Mouse (Mus musculus): ENCODE results near the gene Akt1s1.
"Not testable (repeated sequence)": the region's sequence is repeated elsewhere in the genome, so short reads cannot be mapped to it uniquely, and the experiment has no call there.

The Akt1s1 gene

DNA sequence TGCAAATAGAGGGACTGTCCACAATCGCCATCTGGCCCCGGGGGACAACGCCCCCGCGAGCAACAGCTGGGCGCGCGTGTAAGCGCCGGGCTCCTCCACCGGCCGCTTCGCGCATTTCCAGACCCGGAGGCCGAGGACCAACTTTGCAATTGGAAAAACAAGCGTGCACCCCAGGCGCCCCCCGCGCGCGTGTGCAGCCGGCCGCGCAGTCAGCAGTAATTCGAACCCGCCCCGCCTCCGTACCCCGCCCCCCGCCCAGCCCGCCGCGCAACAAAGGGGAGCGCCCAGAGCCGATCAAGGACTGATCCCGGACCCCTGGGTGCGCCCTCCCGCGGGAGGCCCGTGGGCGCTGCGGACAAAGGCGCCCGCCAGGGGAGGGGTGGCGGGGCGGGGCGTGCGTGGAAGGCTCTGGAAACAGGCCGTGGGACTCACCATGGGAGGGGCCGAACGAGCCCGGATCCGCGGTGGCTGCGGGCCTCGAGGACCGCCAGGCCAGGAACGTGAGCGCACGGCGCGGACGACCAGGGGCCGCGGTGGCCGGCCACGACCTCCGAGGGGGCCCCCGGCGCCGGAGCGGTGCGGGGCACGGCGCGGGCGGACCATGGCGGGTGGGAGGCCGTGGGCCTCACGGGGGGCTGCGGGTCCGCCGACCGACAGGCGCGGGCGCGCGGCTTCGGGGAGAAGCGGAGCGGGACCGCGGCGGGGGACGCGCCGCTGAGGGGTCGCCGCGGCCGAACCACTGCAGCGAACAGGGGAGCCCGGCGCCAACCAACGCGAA lies 20.3 kb downstream of the Akt1s1 start:
- DNase-seq (ENCODE audit: low spot score in 2 of 2) = peak in 1 of 2 experiments; percentile 62

GRCm38 (mm10) chr7:44869697-44870528 lies 21.1 kb downstream of the Akt1s1 start, which contains the start of gene Ptov1:
Ptov1 (minus strand) TSS chr7:44869788.
- DNase-seq (ENCODE audit: low spot score in 2 of 2) = peak; percentile 92 to 97

- no peak for DNase-seq (ENCODE audit: low spot score in 2 of 2)
Measured at GRCm38 (mm10) chr7:44870614-44871013, 21.8 kb downstream of the Akt1s1 start.

GRCm38 (mm10) chr7:44871181-44871580 lies 22.4 kb downstream of the Akt1s1 start:
- no peak for DNase-seq (ENCODE audit: low spot score in 2 of 2)

DNA sequence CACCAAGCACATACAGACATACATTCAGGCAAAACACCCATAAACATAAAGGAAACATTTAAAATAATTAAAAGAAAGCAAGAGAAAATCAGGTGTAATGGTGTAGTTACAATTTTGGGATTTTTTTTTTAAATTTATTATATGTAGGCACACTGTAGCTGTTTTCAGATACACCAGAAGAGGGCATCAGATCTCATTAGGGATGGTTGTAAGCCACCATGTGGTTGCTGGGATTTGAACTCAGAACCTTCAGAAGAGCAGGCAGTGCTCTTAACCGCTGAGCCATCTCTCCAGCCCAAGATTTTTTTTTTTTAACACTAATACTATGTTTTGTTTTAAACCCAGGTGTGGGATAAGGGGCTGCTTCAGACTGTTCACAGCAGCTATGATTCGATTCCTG lies 23.0 kb downstream of the Akt1s1 start:
- DNase-seq (ENCODE audit: low spot score in 2 of 2) = not testable (repeated sequence)

DNA sequence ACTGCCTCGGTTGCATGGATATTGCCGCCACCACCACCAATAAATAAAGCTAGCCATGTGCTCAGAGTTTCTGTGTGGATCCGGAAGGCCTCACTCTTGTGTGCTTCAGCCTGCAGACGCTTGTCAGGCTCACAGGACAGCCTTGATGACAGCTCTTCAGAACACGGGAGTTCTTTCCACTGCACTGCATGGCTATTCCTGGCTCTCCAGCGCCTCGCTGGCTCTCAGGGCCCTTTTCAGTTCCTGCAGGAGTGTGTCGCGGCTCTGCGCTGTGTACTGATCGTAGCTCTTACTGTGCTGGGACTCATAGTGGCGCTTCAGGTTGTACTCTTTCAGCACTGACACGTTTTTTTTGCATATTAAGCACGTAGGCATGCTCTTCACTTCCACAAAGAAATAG lies 29.0 kb downstream of the Akt1s1 start:
- no peak for DNase-seq (ENCODE audit: low spot score in 2 of 2)

DNA sequence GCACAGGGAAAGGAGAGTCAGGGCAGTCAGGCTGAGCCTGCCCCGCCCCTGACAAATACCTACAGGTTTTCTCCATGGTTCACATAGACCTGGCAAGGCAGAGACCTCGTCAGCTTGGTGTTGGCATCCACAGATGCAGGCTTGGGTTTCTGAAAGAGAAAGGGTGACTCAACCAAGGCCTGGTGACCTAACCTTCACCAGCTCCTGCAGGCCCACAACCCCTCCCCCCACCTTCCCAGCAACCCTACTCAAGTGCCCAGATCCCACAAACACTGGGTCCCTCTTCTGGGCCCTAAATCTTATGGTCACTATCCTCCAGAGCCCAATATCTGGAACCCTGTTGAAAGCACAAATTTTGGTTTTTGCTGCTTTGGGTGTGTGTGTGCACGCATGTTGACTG lies 34.2 kb downstream of the Akt1s1 start:
- no peak for DNase-seq (ENCODE audit: low spot score in 2 of 2)

- DNase-seq (ENCODE audit: low spot score in 2 of 2) = no peak
Measured at GRCm38 (mm10) chr7:44884637-44885036, 35.8 kb downstream of the Akt1s1 start.

GRCm38 (mm10) chr7:44886964-44887363 lies 38.2 kb downstream of the Akt1s1 start:
- DNase-seq (ENCODE audit: low spot score in 2 of 2) = no peak

- DNase-seq (ENCODE audit: low spot score in 2 of 2) = no peak
Measured at GRCm38 (mm10) chr7:44888256-44889105, 39.7 kb downstream of the Akt1s1 start.

- DNase-seq (ENCODE audit: low spot score in 2 of 2) = no peak
Measured at GRCm38 (mm10) chr7:44890180-44890579, 41.4 kb downstream of the Akt1s1 start.

DNA sequence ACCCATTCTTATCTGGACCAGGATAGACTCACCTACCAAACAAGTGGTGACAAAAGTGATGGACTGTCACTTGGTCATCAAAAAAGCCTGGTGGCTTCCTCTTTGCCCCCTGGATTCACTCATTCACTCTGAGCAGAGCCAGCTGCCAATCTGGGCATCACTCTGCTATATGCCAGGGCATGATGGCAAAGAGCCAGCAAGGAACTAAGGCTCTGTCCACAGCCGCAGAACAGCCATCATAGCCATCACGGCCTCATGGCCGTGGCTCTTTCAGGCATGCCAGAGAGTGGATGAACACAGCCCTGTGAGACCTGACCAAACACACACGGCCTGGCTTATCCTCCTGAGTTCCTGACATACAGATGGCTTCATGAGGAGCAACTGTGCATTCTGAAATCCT lies 41.9 kb downstream of the Akt1s1 start:
- no peak for DNase-seq (ENCODE audit: low spot score in 2 of 2)

DNA sequence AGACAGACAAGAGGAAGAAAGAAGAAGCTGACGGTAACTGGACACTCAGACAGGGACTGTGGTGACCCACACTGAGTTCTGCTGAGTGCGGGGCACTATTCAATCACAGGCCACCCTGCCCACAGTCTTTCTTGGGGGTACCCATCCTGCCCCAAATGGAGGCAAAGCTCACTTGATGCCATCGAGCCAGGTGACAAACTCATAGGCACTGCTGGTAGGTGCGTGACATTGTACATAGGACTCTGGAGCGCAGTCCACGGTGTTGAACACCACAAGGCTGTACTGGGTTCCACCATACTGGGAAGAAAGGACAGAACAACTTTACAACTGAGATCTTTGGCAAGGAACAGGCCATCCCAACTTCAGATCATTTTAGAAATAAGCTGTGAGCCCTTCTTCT lies 42.8 kb downstream of the Akt1s1 start:
- no peak for DNase-seq (ENCODE audit: low spot score in 2 of 2)

GRCm38 (mm10) chr7:44892276-44892921 lies 43.6 kb downstream of the Akt1s1 start, which contains the start of gene Med25:
Med25 (minus strand) TSS chr7:44892712.
- DNase-seq (ENCODE audit: low spot score in 2 of 2) = peak; percentile 91 to 93

GRCm38 (mm10) chr7:44893197-44893596 lies 44.4 kb downstream of the Akt1s1 start:
- DNase-seq (ENCODE audit: low spot score in 2 of 2) = no peak

- no peak for DNase-seq (ENCODE audit: low spot score in 2 of 2)
Measured at GRCm38 (mm10) chr7:44894175-44894574, 45.4 kb downstream of the Akt1s1 start.

- no peak for DNase-seq (ENCODE audit: low spot score in 2 of 2)
Measured at GRCm38 (mm10) chr7:44895206-44895592, 46.4 kb downstream of the Akt1s1 start.

GRCm38 (mm10) chr7:44895593-44896434 lies 47.0 kb downstream of the Akt1s1 start, which contains the start of gene Fuz:
Fuz (plus strand) TSS chr7:44896079.
- peak; percentile 90 to 92 for DNase-seq (ENCODE audit: low spot score in 2 of 2)

DNA sequence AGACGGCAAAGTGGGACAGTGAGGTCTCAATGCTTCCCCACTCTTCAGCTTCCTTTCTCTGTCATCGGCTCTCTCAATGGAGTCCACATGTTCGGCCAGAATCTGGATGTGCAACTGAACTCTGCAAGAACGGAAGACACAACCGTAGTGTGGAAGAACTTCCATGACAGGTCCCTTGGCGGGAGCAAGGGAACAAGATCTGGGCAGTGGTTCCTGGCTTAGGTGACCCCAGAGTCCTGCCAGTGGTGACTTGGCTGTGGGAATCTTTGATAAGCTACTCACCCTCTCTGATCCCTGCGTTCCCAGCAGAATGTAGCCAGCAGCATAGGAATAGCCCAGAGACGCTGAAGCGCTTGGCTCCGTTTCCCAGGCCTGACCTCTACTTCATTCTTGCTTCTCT lies 47.7 kb downstream of the Akt1s1 start:
- DNase-seq (ENCODE audit: low spot score in 2 of 2) = no peak

DNA sequence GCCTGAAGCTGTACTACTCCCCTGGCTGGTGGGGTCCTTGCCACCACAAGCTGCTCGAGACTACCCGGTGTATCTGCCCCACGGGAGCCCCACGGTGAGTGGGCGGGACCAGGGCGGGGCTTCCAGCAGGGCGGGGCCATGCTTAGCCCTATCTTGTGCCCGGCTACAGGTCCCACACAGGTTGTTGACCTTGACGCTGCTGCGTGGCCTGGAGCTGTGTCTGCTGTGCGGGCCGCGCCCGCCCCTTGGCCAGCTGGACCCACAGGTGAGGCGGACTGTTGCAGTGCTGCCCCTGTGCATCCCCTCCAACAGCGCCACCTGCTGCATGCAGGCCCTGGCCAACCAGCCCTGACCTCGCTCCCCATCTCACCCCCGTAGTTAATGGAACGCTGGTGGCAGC lies 49.8 kb downstream of the Akt1s1 start:
- DNase-seq (ENCODE audit: low spot score in 2 of 2) = peak in 1 of 2 experiments; percentile 63
